Mouse (Mus musculus) limb, embryonic 10.5 days (tissue): ENCODE results near the gene Tubb4a. TPM values are rescaled to one million over a fixed set of nuclear protein-coding genes. Genes with fewer than 3 reads are reported as not detected.

Source experiments
- DNase-seq: peaks from one replicate; pipeline ENCODE4 v3.0.0-alpha.2; 2017; ENCODE audit warnings: low spot score
- H3K27ac ChIP-seq: fragments of 300-500 bp; sonication (generic); 2 replicates; pipeline ENCODE4 v1.5.1; 2016; ENCODE audit warnings: mild to moderate bottlenecking
- H3K27me3 ChIP-seq: fragments of 300-500 bp; sonication (generic); 2 replicates; pipeline ENCODE4 v1.6.1; 2016; ENCODE audit warnings: low read depth, mild to moderate bottlenecking; ENCODE audit not compliant: poor library complexity, severe bottlenecking
- H3K36me3 ChIP-seq: fragments of 300-500 bp; sonication (generic); 2 replicates; pipeline ENCODE4 v1.6.1; 2016; ENCODE audit warnings: mild to moderate bottlenecking, moderate library complexity
- H3K4me1 ChIP-seq: fragments of 300-500 bp; sonication (generic); 2 replicates; pipeline ENCODE4 v1.6.1; 2016
- H3K4me3 ChIP-seq: fragments of 300-500 bp; sonication (generic); 2 replicates; pipeline ENCODE4 v1.5.1; 2016; ENCODE audit warnings: mild to moderate bottlenecking, moderate library complexity
- H3K9me3 ChIP-seq: fragments of 300-500 bp; sonication (generic); replicated peaks from 2 replicates; pipeline ENCODE4 v1.6.1; 2016; ENCODE audit warnings: mild to moderate bottlenecking
- WGBS: fragments of 180-500 bp; shearing (Covaris S2); methylation state at CpG from one replicate; pipeline ENCODE4 v1.1.7; 2016; 5-methylcytosine and 5-hydroxymethylcytosine counted together
- polyA plus RNA-seq: library from polyadenylated mRNA; unstranded; fragments of >200 nt; fragmentation: Nextera tagmentation; extraction: Ambion mirVana; gene quantifications from 2 replicates; pipeline ENCODE4 v1.2.1, GENCODE M21; 2016

Gene Tubb4a
- polyA plus RNA-seq, 1 experiment from 2014 or later, result 5.4 TPM

- H3K36me3 ChIP-seq, result peaks cover 27% of the 10 kb centered on the region
- H3K4me1 ChIP-seq, result peaks cover 18% of the 10 kb centered on the region
- peak overlapping the region; percentile 100 for H3K27ac ChIP-seq
- WGBS, result 1% methylated on average over 38 of the region's 38 CpGs
- peak; percentile 86 for DNase-seq
- peaks cover 5% of the 10 kb centered on the region; the same call in 1 of the 2 replicates for H3K27me3 ChIP-seq
- H3K9me3 ChIP-seq, result no peaks in the 10 kb centered on the region
- peak overlapping the region; percentile 90 for H3K4me3 ChIP-seq
Measured at GRCm38 (mm10) chr17:57031661-57032420, 55.7 kb downstream of the Tubb4a start.

GRCm38 (mm10) chr17:57030931-57031660 is 56.5 kb downstream of the Tubb4a start, which contains the start of gene Khsrp:
TSS of gene Khsrp (minus strand) at chr17:57031522.
- Histone ChIP-seq H3K4me3 (peak within 1 kb of the TSS; percentile 90), H3K4me1 (peaks cover 18% of the 10 kb centered on the region), H3K36me3 (peaks cover 35% of the 10 kb centered on the region), H3K27ac (peak within 1 kb of the TSS; percentile 100), H3K27me3 (no peaks in the 10 kb centered on the region), H3K9me3 (no peaks in the 10 kb centered on the region)
- DNase-seq, result peak; percentile 95
- under 1% methylated on average over 83 of the region's 99 CpGs for WGBS

Other genes starting within 250 kb of the Tubb4a start
- not detected in 2 replicates for gene Acsbg2, start 213.3 kb downstream of the Tubb4a start, polyA plus RNA-seq
- 0.50 and 0.73 TPM in 2 replicates for gene 1700061G19Rik, start 212.3 kb downstream of the Tubb4a start, polyA plus RNA-seq
- 79.0 and 90.2 TPM in 2 replicates for gene Mllt1, start 152.4 kb downstream of the Tubb4a start, polyA plus RNA-seq
- not detected in 2 replicates for gene Acer1, start 105.7 kb downstream of the Tubb4a start, polyA plus RNA-seq
- gene Clpp, start 97.5 kb downstream of the Tubb4a start, polyA plus RNA-seq, result 189 and 200 TPM in 2 replicates
- 44.2 and 44.9 TPM in 2 replicates for gene Alkbh7, start 90.4 kb downstream of the Tubb4a start, polyA plus RNA-seq
- not detected in 2 replicates for gene Pspn, start 87.8 kb downstream of the Tubb4a start, polyA plus RNA-seq
- 76.4 and 80.8 TPM in 2 replicates for gene Gtf2f1, start 76.5 kb downstream of the Tubb4a start, polyA plus RNA-seq
- 0.20 and 0.45 TPM in 2 replicates for gene Gm17949, start 76.3 kb downstream of the Tubb4a start, polyA plus RNA-seq
- 47.0 and 48.8 TPM in 2 replicates for gene Khsrp, start 56.3 kb downstream of the Tubb4a start, polyA plus RNA-seq
- gene Slc25a41, start 46.1 kb downstream of the Tubb4a start, polyA plus RNA-seq, result not detected in 2 replicates
- 1.9 and 2.7 TPM in 2 replicates for gene Crb3, start 28.7 kb downstream of the Tubb4a start, polyA plus RNA-seq
- 2.5 and 3.9 TPM in 2 replicates for gene Slc25a23, start 27.9 kb downstream of the Tubb4a start, polyA plus RNA-seq
- gene Dennd1c, start 9.3 kb downstream of the Tubb4a start, polyA plus RNA-seq, result 0.66 and 0.97 TPM in 2 replicates
- gene Tnfsf9, start 17.5 kb upstream of the Tubb4a start, polyA plus RNA-seq, result 7.4 and 7.8 TPM in 2 replicates
- gene Cd70, start 62.0 kb upstream of the Tubb4a start, polyA plus RNA-seq, result not detected in 2 replicates
- gene Tnfsf14, start 106.4 kb upstream of the Tubb4a start, polyA plus RNA-seq, result 0.15 TPM in 2 replicates
- 0.03 and 0.15 TPM in 2 replicates for gene C3, start 140.4 kb upstream of the Tubb4a start, polyA plus RNA-seq
- 24.7 and 26.7 TPM in 2 replicates for gene Gpr108, start 160.7 kb upstream of the Tubb4a start, polyA plus RNA-seq
- 34.7 and 42.9 TPM in 2 replicates for gene Trip10, start 161.7 kb upstream of the Tubb4a start, polyA plus RNA-seq
- 1.1 and 1.3 TPM in 2 replicates for gene Vav1, start 191.3 kb upstream of the Tubb4a start, polyA plus RNA-seq